Mouse (Mus musculus): ENCODE measurements around the gene Srrd.

Srrd gene

GRCm38 (mm10) chr5:112317328-112317727 lies 25.5 kb downstream of the Srrd start:
- DNase-seq (ENCODE audit: low spot score in 2 of 2), result no peak

GRCm38 (mm10) chr5:112316468-112316867 lies 26.4 kb downstream of the Srrd start:
- DNase-seq (ENCODE audit: low spot score in 2 of 2), result no peak

GRCm38 (mm10) chr5:112313222-112313885 lies 29.5 kb downstream of the Srrd start:
- no peak for DNase-seq (ENCODE audit: low spot score in 2 of 2)

GRCm38 (mm10) chr5:112305842-112306241 lies 37.0 kb downstream of the Srrd start:
- no peak for DNase-seq (ENCODE audit: low spot score in 2 of 2)

- no peak for DNase-seq (ENCODE audit: low spot score in 2 of 2)
Measured at GRCm38 (mm10) chr5:112302310-112302709, 40.5 kb downstream of the Srrd start.

GRCm38 (mm10) chr5:112301694-112302093 lies 41.1 kb downstream of the Srrd start:
- DNase-seq (ENCODE audit: low spot score in 2 of 2), result no peak

- no peak for DNase-seq (ENCODE audit: low spot score in 2 of 2)
Measured at GRCm38 (mm10) chr5:112300721-112301308, 42.0 kb downstream of the Srrd start.

- no peak for DNase-seq (ENCODE audit: low spot score in 2 of 2)
Measured at GRCm38 (mm10) chr5:112300112-112300511, 42.7 kb downstream of the Srrd start.

GRCm38 (mm10) chr5:112299399-112299798 lies 43.4 kb downstream of the Srrd start:
- DNase-seq (ENCODE audit: low spot score in 2 of 2), result no peak

- no peak for DNase-seq (ENCODE audit: low spot score in 2 of 2)
Measured at GRCm38 (mm10) chr5:112298226-112298988, 44.4 kb downstream of the Srrd start.

- DNase-seq (ENCODE audit: low spot score in 2 of 2), result no peak
Measured at GRCm38 (mm10) chr5:112297257-112297656, 45.6 kb downstream of the Srrd start.

- DNase-seq (ENCODE audit: low spot score in 2 of 2), result no peak
Measured at GRCm38 (mm10) chr5:112296404-112297181, 46.2 kb downstream of the Srrd start.

GRCm38 (mm10) chr5:112295564-112295963 lies 47.3 kb downstream of the Srrd start:
- no peak for DNase-seq (ENCODE audit: low spot score in 2 of 2)

- DNase-seq (ENCODE audit: low spot score in 2 of 2), result no peak
Measured at GRCm38 (mm10) chr5:112295162-112295561, 47.7 kb downstream of the Srrd start.

- no peak for DNase-seq (ENCODE audit: low spot score in 2 of 2)
Measured at GRCm38 (mm10) chr5:112294696-112295095, 48.1 kb downstream of the Srrd start.

- no peak for DNase-seq (ENCODE audit: low spot score in 2 of 2)
Measured at GRCm38 (mm10) chr5:112293800-112294199, 49.0 kb downstream of the Srrd start.

- DNase-seq (ENCODE audit: low spot score in 2 of 2), result no peak
Measured at GRCm38 (mm10) chr5:112292343-112292980, 50.4 kb downstream of the Srrd start.

GRCm38 (mm10) chr5:112291866-112292265 lies 51.0 kb downstream of the Srrd start:
- DNase-seq (ENCODE audit: low spot score in 2 of 2), result no peak

GRCm38 (mm10) chr5:112290536-112290880 lies 52.3 kb downstream of the Srrd start:
- DNase-seq (ENCODE audit: low spot score in 2 of 2), result no peak

- DNase-seq (ENCODE audit: low spot score in 2 of 2), result no peak
Measured at GRCm38 (mm10) chr5:112289819-112290535, 52.9 kb downstream of the Srrd start.

- no peak for DNase-seq (ENCODE audit: low spot score in 2 of 2)
Measured at GRCm38 (mm10) chr5:112289236-112289635, 53.6 kb downstream of the Srrd start.

All from frontal cortex, postnatal 25 days (tissue).